Mouse (Mus musculus) inflammation-experienced regulatory T-cells, adult 6 months (primary cell): ENCODE results near the gene Prpf8. TPM values are rescaled to one million over a fixed set of nuclear protein-coding genes. Genes with fewer than 3 reads are reported as not detected.
"Not testable (repeated sequence)": the region's sequence is repeated elsewhere in the genome, so short reads cannot be mapped to it uniquely, and the experiment has no call there.

Experiments
- ATAC-seq: one replicate; pipeline ENCODE4 v1.8.0; 2017
- polyA plus RNA-seq, 3 experiments: library from polyadenylated mRNA; unstranded; fragments of 100-300 nt; shearing (Covaris generic); gene quantifications; one replicate each; pipeline ENCODE4 v1.2.1; 2017

Gene Prpf8
- polyA plus RNA-seq = 10 to 100 TPM; 37.6 to 48.7 (median 43.8) TPM

- ATAC-seq = peak; percentile 100
Observed at GRCm38 (mm10) chr11:75486601-75487285, at the start of gene Prpf8. TSS of gene Prpf8 (plus strand) at chr11:75486816.

DNA sequence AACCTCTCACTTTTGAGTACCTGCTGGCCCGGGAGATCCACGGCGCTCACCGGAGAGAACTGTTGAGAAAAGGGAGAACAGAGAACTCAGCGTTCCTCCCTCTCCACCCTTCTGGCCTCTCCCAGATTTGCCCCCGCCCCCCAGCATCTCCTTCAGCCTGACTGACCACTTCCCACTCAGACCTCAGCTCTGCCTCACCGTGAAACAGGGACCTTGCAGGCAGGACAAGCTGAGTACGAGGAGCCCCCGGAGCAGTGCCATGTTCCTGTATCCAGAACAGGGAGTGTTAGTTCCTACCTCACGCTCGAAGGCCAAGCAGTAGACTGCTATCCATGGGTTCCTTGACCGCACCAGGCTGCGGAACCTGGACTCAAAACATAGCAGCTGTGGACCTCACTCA is 48.4 kb upstream of the Prpf8 start:
- ATAC-seq = no peak

DNA sequence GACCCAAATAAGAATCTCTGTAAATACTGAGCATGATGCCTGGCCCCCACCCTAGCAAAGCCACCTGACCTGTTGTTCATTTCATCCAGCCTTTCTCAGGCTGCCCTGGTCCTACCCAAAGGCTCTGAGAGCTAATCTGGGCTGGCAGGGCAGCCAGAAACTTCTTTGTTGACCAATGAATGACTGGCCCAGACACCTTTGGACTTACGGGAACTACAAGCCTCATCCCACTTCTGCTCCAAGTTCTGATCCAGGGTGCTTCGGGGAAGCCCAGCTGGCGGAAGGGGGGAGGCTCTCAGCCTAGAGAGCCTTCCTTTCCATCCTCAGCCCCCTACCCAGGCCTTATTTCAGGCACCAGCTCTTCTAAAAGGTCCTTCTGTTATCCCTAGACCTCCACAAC is 47.8 kb upstream of the Prpf8 start:
- no peak for ATAC-seq

- no peak for ATAC-seq
Observed at GRCm38 (mm10) chr11:75439363-75439762, 47.3 kb upstream of the Prpf8 start, which contains the start of gene Serpinf2. TSS of gene Serpinf2 (minus strand) at chr11:75439591.

DNA sequence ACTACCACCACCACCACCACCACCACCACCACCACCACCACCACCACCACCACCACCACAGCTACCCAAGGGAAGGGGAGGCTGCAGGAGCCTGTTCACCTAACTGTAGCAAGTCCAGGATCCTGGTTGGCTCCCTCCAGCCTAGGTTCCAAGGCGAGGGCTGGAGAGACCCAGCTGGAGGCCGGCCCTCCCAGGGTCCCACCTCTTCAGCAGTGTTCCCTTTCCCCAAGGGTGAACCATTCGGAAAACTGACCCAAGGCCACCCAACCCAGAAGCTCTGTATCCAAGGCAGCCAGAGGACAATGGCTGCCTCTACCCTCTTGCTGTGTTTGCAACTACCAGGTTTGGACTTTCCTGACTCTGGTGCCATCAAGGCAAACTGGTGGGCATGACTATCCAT is 46.7 kb upstream of the Prpf8 start:
- no peak for ATAC-seq

GRCm38 (mm10) chr11:75441034-75441433 is 45.6 kb upstream of the Prpf8 start:
- ATAC-seq = no peak

DNA sequence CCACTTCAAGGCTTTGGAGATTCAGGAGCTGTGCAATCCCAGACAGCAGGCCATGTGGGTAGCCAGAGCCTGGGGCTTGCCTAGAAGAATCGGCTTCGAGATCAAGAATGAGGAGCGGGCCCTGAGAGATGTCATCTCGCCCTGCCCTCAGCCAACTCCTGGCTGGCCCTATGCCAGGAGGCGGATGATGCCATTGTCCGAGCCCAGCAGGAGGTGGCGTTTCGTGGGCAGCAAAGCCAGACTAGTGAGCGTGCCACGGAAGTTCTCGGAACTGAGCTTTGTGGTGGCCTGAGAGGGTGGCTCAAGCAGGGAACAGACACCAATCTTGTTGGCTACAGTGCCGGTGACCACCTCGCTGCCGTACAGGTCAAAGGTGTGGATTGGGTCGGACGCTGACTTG is 45.0 kb upstream of the Prpf8 start:
- ATAC-seq = no peak

DNA sequence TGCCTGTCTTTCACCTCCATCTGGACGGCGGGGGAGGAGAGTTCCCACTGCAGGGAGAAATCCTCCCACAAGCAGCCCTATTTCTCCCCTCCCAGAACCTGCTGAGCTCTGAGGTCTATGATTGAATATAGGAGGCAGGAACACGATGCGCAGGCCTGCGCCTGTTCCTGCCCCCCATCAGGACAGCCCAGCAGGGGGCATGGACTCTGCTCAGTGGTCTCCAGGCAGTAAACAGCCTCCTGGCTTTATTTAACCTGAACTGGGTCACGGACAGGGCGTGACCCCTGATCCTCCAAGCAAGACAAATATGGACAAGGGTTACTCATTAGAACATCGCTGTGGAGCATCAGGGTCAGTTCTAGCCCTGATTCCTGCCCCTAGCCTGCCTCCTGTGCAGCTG is 42.9 kb upstream of the Prpf8 start:
- no peak for ATAC-seq

- no peak for ATAC-seq
Observed at GRCm38 (mm10) chr11:75448575-75448974, 38.0 kb upstream of the Prpf8 start.

GRCm38 (mm10) chr11:75449695-75450094 is 36.9 kb upstream of the Prpf8 start:
- no peak for ATAC-seq

DNA sequence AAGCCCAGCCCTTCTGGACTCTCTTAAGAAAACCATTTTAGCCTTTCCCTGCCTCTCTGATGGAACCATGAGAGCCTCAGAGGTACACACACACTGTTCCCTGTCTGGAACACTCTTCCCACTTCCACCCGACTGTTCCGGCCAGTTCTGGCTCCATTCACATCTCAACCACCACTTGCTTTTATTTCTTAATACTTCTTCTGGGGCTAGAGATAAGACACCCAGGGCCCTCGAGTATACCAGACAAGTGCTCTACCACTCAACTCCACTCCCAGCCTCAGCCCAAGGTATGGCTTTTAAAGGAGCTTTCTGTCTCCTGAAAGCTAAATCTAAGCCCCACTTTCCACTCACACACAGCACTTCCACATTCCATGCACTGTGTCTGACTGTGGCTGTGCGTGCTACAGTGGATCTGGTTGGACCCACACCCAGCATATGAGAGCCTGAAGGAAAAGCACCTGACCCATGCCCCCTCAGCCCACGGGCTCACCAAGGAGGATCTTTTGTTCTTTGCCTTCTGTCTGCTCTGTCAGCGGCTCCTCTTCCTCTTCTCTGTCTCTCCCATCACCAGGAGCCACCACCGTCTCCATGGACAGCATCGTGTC is 36.2 kb upstream of the Prpf8 start:
- no peak for ATAC-seq

GRCm38 (mm10) chr11:75450936-75451335 is 35.7 kb upstream of the Prpf8 start:
- ATAC-seq = no peak

GRCm38 (mm10) chr11:75452081-75452480 is 34.5 kb upstream of the Prpf8 start:
- ATAC-seq = no peak

GRCm38 (mm10) chr11:75452812-75453557 is 33.6 kb upstream of the Prpf8 start:
- no peak for ATAC-seq

DNA sequence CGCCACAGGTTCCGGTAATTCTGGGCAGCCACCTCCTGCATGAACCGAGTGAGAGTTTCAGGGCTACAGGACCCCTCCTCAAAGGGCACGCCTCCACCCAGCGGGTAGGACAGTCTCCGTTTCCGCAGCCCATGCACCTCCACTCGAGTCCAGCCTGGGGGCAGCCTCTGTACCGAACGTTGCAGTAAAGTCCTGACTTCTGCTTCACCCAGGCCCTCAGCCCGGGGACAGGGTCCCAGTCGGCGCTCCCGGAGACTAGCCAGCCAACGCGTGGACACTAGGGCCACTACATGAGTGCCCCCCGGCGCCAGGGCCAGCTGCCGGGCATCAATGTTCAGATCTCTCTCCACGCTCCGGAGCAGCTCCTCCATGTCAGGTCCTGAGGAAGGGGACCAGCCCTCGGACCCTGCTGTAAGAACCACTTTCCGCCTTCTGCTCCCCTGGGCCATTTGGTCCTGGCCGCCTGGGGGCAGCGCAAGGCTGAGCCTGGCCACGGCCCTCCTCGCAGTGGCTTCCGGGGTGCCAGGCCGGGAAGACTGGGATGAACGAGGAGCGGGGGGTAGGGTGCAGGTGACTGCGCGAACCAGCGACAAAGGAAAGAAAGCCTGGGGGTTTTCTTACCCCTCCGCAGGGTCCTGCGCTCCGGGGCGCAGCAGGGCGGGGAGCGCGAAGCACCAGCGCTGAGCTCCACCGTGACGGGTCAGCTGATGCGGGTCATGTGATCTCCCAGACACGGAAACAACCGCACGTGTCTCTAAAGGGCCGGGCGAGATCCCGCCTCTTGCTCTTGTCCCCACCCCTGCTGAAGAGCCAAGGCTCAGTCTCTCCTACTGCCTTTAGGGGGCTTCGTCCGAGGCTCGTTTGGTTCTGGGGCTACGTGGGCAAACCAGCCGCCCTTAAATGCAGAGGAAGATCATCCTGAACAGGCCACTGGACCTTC is 32.4 kb upstream of the Prpf8 start, which contains the start of gene Wdr81:
Gene Wdr81, minus strand, starts transcription at position 727 of the 940 bp plus-strand sequence.
- ATAC-seq = peak; percentile 99

- ATAC-seq = no peak
Observed at GRCm38 (mm10) chr11:75455041-75455736, 31.4 kb upstream of the Prpf8 start.

DNA sequence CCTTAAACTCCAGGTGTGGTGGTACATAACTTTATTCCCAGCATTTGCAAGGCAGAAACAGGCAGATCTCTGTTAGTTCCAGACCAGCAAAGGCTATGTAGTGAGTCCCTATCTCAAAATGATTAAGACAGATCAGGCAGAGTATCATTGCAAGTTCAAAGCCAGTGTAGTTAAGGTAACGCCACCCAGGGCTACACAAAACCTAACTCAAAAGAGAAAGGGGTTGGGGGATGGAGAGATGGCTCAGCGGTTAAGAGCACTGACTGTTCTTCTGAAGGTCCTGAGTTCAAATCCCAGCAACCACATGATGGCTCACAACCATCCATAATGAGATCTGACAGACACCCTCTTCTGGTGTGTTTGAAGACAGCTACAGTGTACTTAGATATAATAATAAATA is 30.6 kb upstream of the Prpf8 start:
- ATAC-seq = not testable (repeated sequence)

- no peak for ATAC-seq
Observed at GRCm38 (mm10) chr11:75456440-75456871, 30.2 kb upstream of the Prpf8 start.

GRCm38 (mm10) chr11:75458169-75458568 is 28.4 kb upstream of the Prpf8 start:
- no peak for ATAC-seq

DNA sequence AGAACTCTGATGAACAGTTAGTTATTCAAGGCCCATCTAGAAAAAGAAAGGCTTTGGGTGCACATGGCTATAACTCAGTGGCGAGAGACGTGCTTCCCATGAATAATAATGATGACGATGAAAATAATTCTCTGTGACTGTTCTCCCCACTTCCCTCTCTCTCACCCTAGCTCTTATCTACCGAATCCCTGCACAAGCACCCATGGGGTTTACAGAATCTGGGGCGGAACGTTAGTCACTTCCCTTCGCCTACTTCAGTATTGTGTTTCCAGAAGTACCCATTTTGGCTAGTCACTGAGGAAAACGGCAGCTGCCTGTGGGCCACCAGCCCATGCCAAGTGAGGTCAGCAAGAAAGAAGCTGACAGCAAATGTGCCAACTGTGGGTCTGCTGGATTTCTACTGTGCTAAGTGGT is 28.0 kb upstream of the Prpf8 start:
- no peak for ATAC-seq

DNA sequence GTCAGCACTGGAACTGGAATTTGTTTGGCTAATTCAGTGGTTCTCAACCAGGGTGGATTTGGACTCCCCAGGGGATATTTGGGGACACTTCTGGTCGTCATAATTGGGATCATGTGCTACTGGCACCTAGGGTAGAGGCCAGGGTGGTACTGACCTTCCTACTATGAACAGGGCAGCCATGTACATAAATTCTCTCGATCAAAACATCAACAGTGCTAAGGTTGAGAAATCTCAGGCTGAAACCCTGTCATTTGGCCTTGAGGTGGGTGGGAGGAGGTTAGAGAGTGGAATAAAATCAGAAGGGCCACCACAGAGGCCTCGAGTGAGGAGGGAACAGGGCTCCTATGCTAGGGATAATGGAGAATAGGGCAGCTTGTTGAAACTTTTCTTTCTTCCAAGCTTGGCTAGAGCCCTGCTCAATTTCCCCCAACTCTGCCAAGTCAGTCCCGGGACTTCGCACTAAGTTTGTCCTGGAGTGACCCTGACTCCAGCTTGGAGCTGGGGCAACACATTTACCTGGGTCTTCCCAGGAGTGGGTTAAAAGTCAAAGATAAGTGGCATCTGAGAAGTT is 27.4 kb upstream of the Prpf8 start:
- no peak for ATAC-seq

GRCm38 (mm10) chr11:75459751-75460102 is 26.9 kb upstream of the Prpf8 start:
- no peak for ATAC-seq
